Mouse (Mus musculus): ENCODE results near the gene Srsf6. TPM values are rescaled to one million over a fixed set of nuclear protein-coding genes. Genes with fewer than 3 reads are reported as not detected.
"Not testable (repeated sequence)": the region's sequence is repeated elsewhere in the genome, so short reads cannot be mapped to it uniquely, and the experiment has no call there.

Gene Srsf6
- total RNA-seq (2021): 100 to 1,000 TPM; 112 to 115 TPM
- long read RNA-seq, experiment 1, transcript Srsf6-203 (6 exons, 3,527 nt): major isoform, 84 of 92 reads
- long read RNA-seq, experiment 1, partial matches to known transcripts: 3 of 92 reads
- long read RNA-seq, experiment 1, other reads (novel, unspliced or antisense): 3 of 92 reads
- long read RNA-seq, experiment 2, transcript Srsf6-201 (7 exons, 1,666 nt): minor isoform, 6 of 85 reads
- long read RNA-seq, experiment 2, transcript Srsf6-203 (6 exons, 3,527 nt): major isoform, 75 of 85 reads
- long read RNA-seq, experiment 2, partial matches to known transcripts: 3 of 85 reads
- long read RNA-seq, experiment 2, other reads (novel, unspliced or antisense): 1 of 85 reads

GRCm38 (mm10) chr2:162931123-162931673 is at the start of gene Srsf6:
TSS of gene Srsf6 (plus strand) at chr2:162931528.
- intact Hi-C loops (cut with DNase I): no loop called here
- peak; percentile 90 to 92 for DNase-seq (ENCODE audit: low spot score in 2 of 2)

GRCm38 (mm10) chr2:162884101-162884500 is 47.2 kb upstream of the Srsf6 start:
- no peak for DNase-seq (ENCODE audit: low spot score in 2 of 2)
- intact Hi-C loops (cut with DNase I): loop anchor here (10.0 kb wide), 1 partner anchor 109 kb away; no protein-coding TSS in a partner anchor

- DNase-seq (ENCODE audit: low spot score in 2 of 2): no peak
- intact Hi-C loops (cut with DNase I): loop anchor here (10.0 kb wide), 1 partner anchor 112 kb away; no protein-coding TSS in a partner anchor
Observed at GRCm38 (mm10) chr2:162887121-162887520, 44.2 kb upstream of the Srsf6 start.

- intact Hi-C loops (cut with DNase I): loop anchor here (10.0 kb wide), 1 partner anchor 114 kb away; no protein-coding TSS in a partner anchor
- peak; percentile 51 to 82 for DNase-seq (ENCODE audit: low spot score in 2 of 2)
Observed at GRCm38 (mm10) chr2:162888677-162889076, 42.7 kb upstream of the Srsf6 start.

GRCm38 (mm10) chr2:162889191-162889590 is 42.1 kb upstream of the Srsf6 start:
- DNase-seq (ENCODE audit: low spot score in 2 of 2): peak; percentile 34 to 55
- intact Hi-C loops (cut with DNase I): loop anchor here (10.0 kb wide), 1 partner anchor 114 kb away; no protein-coding TSS in a partner anchor

- intact Hi-C loops (cut with DNase I): loop anchor here (10.0 kb wide), 1 partner anchor 115 kb away; no protein-coding TSS in a partner anchor
- DNase-seq (ENCODE audit: low spot score in 2 of 2): no peak
Observed at GRCm38 (mm10) chr2:162889731-162890130, 41.6 kb upstream of the Srsf6 start.

GRCm38 (mm10) chr2:162892979-162893378 is 38.3 kb upstream of the Srsf6 start:
- intact Hi-C loops (cut with DNase I); DNase-seq (ENCODE audit: low spot score in 2 of 2): not testable (repeated sequence)

- intact Hi-C loops (cut with DNase I); DNase-seq (ENCODE audit: low spot score in 2 of 2): not testable (repeated sequence)
Observed at GRCm38 (mm10) chr2:162899256-162899655, 32.1 kb upstream of the Srsf6 start.

GRCm38 (mm10) chr2:162899880-162900589 is 31.3 kb upstream of the Srsf6 start:
- no peak for DNase-seq (ENCODE audit: low spot score in 2 of 2)
- intact Hi-C loops (cut with DNase I): no loop called here

- intact Hi-C loops (cut with DNase I): no loop called here
Observed at GRCm38 (mm10) chr2:162900590-162900916, 30.8 kb upstream of the Srsf6 start.

GRCm38 (mm10) chr2:162905902-162906301 is 25.4 kb upstream of the Srsf6 start:
- intact Hi-C loops (cut with DNase I): no loop called here

More at GRCm38 (mm10) chr2:162900590-162900916, 30.8 kb upstream of the Srsf6 start:
- DNase-seq (ENCODE audit: low spot score in 2 of 2): no peak

GRCm38 (mm10) chr2:162908052-162908491 is 23.3 kb upstream of the Srsf6 start:
- intact Hi-C loops (cut with DNase I): no loop called here
- no peak for DNase-seq (ENCODE audit: low spot score in 2 of 2)

More at GRCm38 (mm10) chr2:162905902-162906301, 25.4 kb upstream of the Srsf6 start:
- no peak for DNase-seq (ENCODE audit: low spot score in 2 of 2)

GRCm38 (mm10) chr2:162914040-162914439 is 17.3 kb upstream of the Srsf6 start:
- DNase-seq (ENCODE audit: low spot score in 2 of 2): peak in 1 of 2 experiments; percentile 46
- intact Hi-C loops (cut with DNase I): no loop called here

- DNase-seq (ENCODE audit: low spot score in 2 of 2): peak; percentile 40 to 67
- intact Hi-C loops (cut with DNase I): no loop called here
Observed at GRCm38 (mm10) chr2:162914519-162914918, 16.8 kb upstream of the Srsf6 start.

- intact Hi-C loops (cut with DNase I): loop anchor here (5.0 kb wide), 3 partner anchors 77 to 422 kb away; no protein-coding TSS in a partner anchor
- no peak for DNase-seq (ENCODE audit: low spot score in 2 of 2)
Observed at GRCm38 (mm10) chr2:162919926-162920325, 11.4 kb upstream of the Srsf6 start.

- intact Hi-C loops (cut with DNase I): loop anchor here (5.0 kb wide), 3 partner anchors 75 to 420 kb away; no protein-coding TSS in a partner anchor
- peak; percentile 73 to 83 for DNase-seq (ENCODE audit: low spot score in 2 of 2)
Observed at GRCm38 (mm10) chr2:162922183-162922582, 9.1 kb upstream of the Srsf6 start.

- peak in 1 of 2 experiments; percentile 61 for DNase-seq (ENCODE audit: low spot score in 2 of 2)
- intact Hi-C loops (cut with DNase I): loop anchor here (5.0 kb wide), 3 partner anchors 74 to 419 kb away; no protein-coding TSS in a partner anchor
Observed at GRCm38 (mm10) chr2:162922834-162923233, 8.5 kb upstream of the Srsf6 start.

GRCm38 (mm10) chr2:162924126-162924525 is 7.2 kb upstream of the Srsf6 start:
- no peak for DNase-seq (ENCODE audit: low spot score in 2 of 2)
- intact Hi-C loops (cut with DNase I): loop anchor here (5.0 kb wide), 3 partner anchors 73 to 418 kb away; no protein-coding TSS in a partner anchor

GRCm38 (mm10) chr2:162927918-162928585 is 3.3 kb upstream of the Srsf6 start:
- intact Hi-C loops (cut with DNase I): no loop called here
- no peak for DNase-seq (ENCODE audit: low spot score in 2 of 2)
